Mouse (Mus musculus) limb, embryonic 15.5 days (tissue): Measurements from ENCODE around the gene Spats1. TPM values are rescaled to one million over a fixed set of nuclear protein-coding genes. Genes with fewer than 3 reads are reported as not detected.

ENCODE experiments used
- ATAC-seq: fragments of 200-750 bp; cut with Nextera tagmentation; 2 replicates; pipeline ENCODE4 v1.8.0; 2017; ENCODE audit warnings: low read depth, moderate TSS enrichment; ENCODE audit not compliant: insufficient number of reproducible peaks, low FRiP score, low TSS enrichment
- H3K27ac ChIP-seq: fragments of 300-500 bp; sonication (generic); 2 replicates; pipeline ENCODE4 v1.5.1; 2015; ENCODE audit warnings: moderate library complexity, mild to moderate bottlenecking, inconsistent platforms
- H3K27me3 ChIP-seq: fragments of 300-500 bp; sonication (generic); 2 replicates; pipeline ENCODE4 v1.6.1; 2015; ENCODE audit warnings: inconsistent platforms
- H3K36me3 ChIP-seq: fragments of 300-500 bp; sonication (generic); 2 replicates; pipeline ENCODE4 v1.6.1; 2015; ENCODE audit warnings: inconsistent platforms
- H3K4me1 ChIP-seq: fragments of 300-500 bp; sonication (generic); 2 replicates; pipeline ENCODE4 v1.6.1; 2015; ENCODE audit warnings: inconsistent platforms
- H3K4me2 ChIP-seq: fragments of 300-500 bp; sonication (generic); 2 replicates; pipeline ENCODE4 v1.6.1; 2015; ENCODE audit warnings: mild to moderate bottlenecking, inconsistent platforms
- H3K4me3 ChIP-seq: fragments of 300-500 bp; sonication (generic); 2 replicates; pipeline ENCODE4 v1.5.1; 2015; ENCODE audit warnings: mild to moderate bottlenecking, inconsistent platforms
- H3K9ac ChIP-seq: fragments of 300-500 bp; sonication (generic); 2 replicates; pipeline ENCODE4 v1.6.1; 2015; ENCODE audit warnings: inconsistent platforms
- H3K9me3 ChIP-seq: fragments of 300-500 bp; sonication (generic); 2 replicates; pipeline ENCODE4 v1.6.1; 2016; ENCODE audit warnings: inconsistent platforms
- WGBS: fragments of 180-500 bp; shearing (Covaris S2); methylation state at CpG from one replicate; pipeline ENCODE4 v1.1.7; 2015; 5-methylcytosine and 5-hydroxymethylcytosine counted together
- polyA plus RNA-seq: library from polyadenylated mRNA; unstranded; fragments of >200 nt; fragmentation: Nextera tagmentation; extraction: Ambion mirVana; gene quantifications from 2 replicates; pipeline ENCODE4 v1.2.1, GENCODE M21; 2015

The Spats1 gene
- polyA plus RNA-seq, 1 experiment from 2014 or later: 0.22 TPM

- ATAC-seq: no peak
- 95% methylated on average over 2 of the region's 2 CpGs for WGBS
Observed at GRCm38 (mm10) chr17:45398021-45398420, 77.2 kb downstream of the Spats1 start.

GRCm38 (mm10) chr17:45397541-45397940 lies 77.7 kb downstream of the Spats1 start:
- H3K36me3 ChIP-seq: peaks cover 31% of the 10 kb centered on the region

More at GRCm38 (mm10) chr17:45398021-45398420, 77.2 kb downstream of the Spats1 start:
- Histone ChIP-seq H3K4me3 (no peak overlapping the region), H3K4me1 (peaks cover 10% of the 10 kb centered on the region; the same call in 1 of the 2 replicates), H3K36me3 (peaks cover 26% of the 10 kb centered on the region), H3K27me3 (no peaks in the 10 kb centered on the region), H3K9me3 (no peaks in the 10 kb centered on the region), H3K9ac (no peak overlapping the region), H3K4me2 (no peak overlapping the region), H3K27ac (no peak overlapping the region)

GRCm38 (mm10) chr17:45394612-45395011 lies 80.6 kb downstream of the Spats1 start:
- no peak overlapping the region for H3K9ac ChIP-seq
- no peak for ATAC-seq
- peaks cover 52% of the 10 kb centered on the region for H3K36me3 ChIP-seq
- H3K4me3 ChIP-seq: no peak overlapping the region
- WGBS: 74% methylated on average over 9 of the region's 9 CpGs
- no peak overlapping the region for H3K27ac ChIP-seq
- 0 out of 2 replicates have a peak, but pooled peaks cover 3% of the 10 kb centered on the region for H3K4me1 ChIP-seq
- H3K4me2 ChIP-seq: no peak overlapping the region
- no peaks in the 10 kb centered on the region for H3K27me3 ChIP-seq
- H3K9me3 ChIP-seq: no peaks in the 10 kb centered on the region

More at GRCm38 (mm10) chr17:45397541-45397940, 77.7 kb downstream of the Spats1 start:
- no peak overlapping the region for H3K27ac ChIP-seq
- H3K27me3 ChIP-seq: no peaks in the 10 kb centered on the region
- no peaks in the 10 kb centered on the region for H3K9me3 ChIP-seq
- H3K9ac ChIP-seq: no peak overlapping the region
- no peak overlapping the region for H3K4me3 ChIP-seq
- H3K4me1 ChIP-seq: peaks cover 10% of the 10 kb centered on the region; the same call in 1 of the 2 replicates
- WGBS: 81% methylated on average over 3 of the region's 3 CpGs
- H3K4me2 ChIP-seq: no peak overlapping the region
- ATAC-seq: no peak

- WGBS: 84% methylated on average over 3 of the region's 3 CpGs
- Histone ChIP-seq H3K4me2 (no peak overlapping the region), H3K9me3 (no peaks in the 10 kb centered on the region), H3K36me3 (peaks cover 56% of the 10 kb centered on the region), H3K4me1 (no peaks in the 10 kb centered on the region), H3K27ac (no peak overlapping the region), H3K27me3 (no peaks in the 10 kb centered on the region), H3K9ac (no peak overlapping the region), H3K4me3 (no peak overlapping the region)
- no peak for ATAC-seq
Observed at GRCm38 (mm10) chr17:45393765-45394164, 81.5 kb downstream of the Spats1 start.

Other genes starting within 250 kb of the Spats1 start
- gene Cdc5l, start 41.7 kb downstream of the Spats1 start, polyA plus RNA-seq: 61.1 and 61.7 TPM in 2 replicates
- 14.7 and 16.5 TPM in 2 replicates for gene Aars2, start 31.4 kb upstream of the Spats1 start, polyA plus RNA-seq
- 0.17 and 0.19 TPM in 2 replicates for gene Tcte1, start 48.0 kb upstream of the Spats1 start, polyA plus RNA-seq
- 2.9 and 4.7 TPM in 2 replicates for gene Tmem151b, start 74.3 kb upstream of the Spats1 start, polyA plus RNA-seq
- gene Nfkbie, start 80.3 kb upstream of the Spats1 start, polyA plus RNA-seq: 5.9 and 6.1 TPM in 2 replicates
- gene Slc35b2, start 88.5 kb upstream of the Spats1 start, polyA plus RNA-seq: 139 and 142 TPM in 2 replicates
- gene Hsp90ab1, start 97.9 kb upstream of the Spats1 start, polyA plus RNA-seq: 1,467 and 1,497 TPM in 2 replicates
- gene Slc29a1, start 124.2 kb upstream of the Spats1 start, polyA plus RNA-seq: 120 and 140 TPM in 2 replicates
- 22.9 and 39.7 TPM in 2 replicates for gene Mymx, start 126.7 kb upstream of the Spats1 start, polyA plus RNA-seq
- gene Capn11, start 183.9 kb upstream of the Spats1 start, polyA plus RNA-seq: 0.21 and 0.37 TPM in 2 replicates
- 142 and 143 TPM in 2 replicates for gene Mrpl14, start 210.9 kb upstream of the Spats1 start, polyA plus RNA-seq
- gene Tmem63b, start 211.5 kb upstream of the Spats1 start, polyA plus RNA-seq: 38.1 and 39.2 TPM in 2 replicates